Mouse (Mus musculus) retina, postnatal 7 days (tissue): ENCODE data around the gene Zbtb5.
"Not testable (repeated sequence)": the region's sequence is repeated elsewhere in the genome, so short reads cannot be mapped to it uniquely, and the experiment has no call there.

Experiments used
- DNase-seq: peaks from one replicate; pipeline ENCODE4 v3.0.0-alpha.2; 2012; ENCODE audit warnings: low read depth, low spot score

The Zbtb5 gene

GRCm38 (mm10) chr4:45012105-45012975 lies at the start of gene Zbtb5:
Gene Zbtb5 (minus strand): TSS chr4:45012412.
- DNase-seq: peak; percentile 100

- no peak for DNase-seq
Observed at GRCm38 (mm10) chr4:45055451-45055850, 43.2 kb upstream of the Zbtb5 start.

GRCm38 (mm10) chr4:45054862-45055261 lies 42.6 kb upstream of the Zbtb5 start:
- no peak for DNase-seq

GRCm38 (mm10) chr4:45047956-45048355 lies 35.7 kb upstream of the Zbtb5 start:
- no peak for DNase-seq

GRCm38 (mm10) chr4:45047286-45047887 lies 35.2 kb upstream of the Zbtb5 start:
- no peak for DNase-seq

GRCm38 (mm10) chr4:45046679-45047078 lies 34.5 kb upstream of the Zbtb5 start:
- no peak for DNase-seq

- no peak for DNase-seq
Observed at GRCm38 (mm10) chr4:45040795-45041194, 28.6 kb upstream of the Zbtb5 start.

- not testable (repeated sequence) for DNase-seq
Observed at GRCm38 (mm10) chr4:45039546-45039945, 27.3 kb upstream of the Zbtb5 start.

GRCm38 (mm10) chr4:45038879-45039278 lies 26.7 kb upstream of the Zbtb5 start:
- DNase-seq: not testable (repeated sequence)

GRCm38 (mm10) chr4:45037455-45038410 lies 25.5 kb upstream of the Zbtb5 start:
- DNase-seq: no peak

- no peak for DNase-seq
Observed at GRCm38 (mm10) chr4:45036571-45036970, 24.4 kb upstream of the Zbtb5 start.

GRCm38 (mm10) chr4:45036048-45036447 lies 23.8 kb upstream of the Zbtb5 start:
- no peak for DNase-seq

- no peak for DNase-seq
Observed at GRCm38 (mm10) chr4:45034693-45035628, 22.7 kb upstream of the Zbtb5 start.

- no peak for DNase-seq
Observed at GRCm38 (mm10) chr4:45032586-45032985, 20.4 kb upstream of the Zbtb5 start.

GRCm38 (mm10) chr4:45026459-45026858 lies 14.2 kb upstream of the Zbtb5 start:
- no peak for DNase-seq

- DNase-seq: no peak
Observed at GRCm38 (mm10) chr4:45019009-45019408, 6.8 kb upstream of the Zbtb5 start.

GRCm38 (mm10) chr4:45018452-45018980 lies 6.3 kb upstream of the Zbtb5 start, which contains the start of gene Polr1e:
Gene Polr1e (plus strand): TSS chr4:45018583.
- DNase-seq: peak; percentile 84

- DNase-seq: peak; percentile 56
Observed at GRCm38 (mm10) chr4:45015615-45016014, 3.4 kb upstream of the Zbtb5 start.

GRCm38 (mm10) chr4:45013537-45013936 lies 1.3 kb upstream of the Zbtb5 start:
- DNase-seq: no peak

- no peak for DNase-seq
Observed at GRCm38 (mm10) chr4:45013031-45013431, 819 bp upstream of the Zbtb5 start.
